Mouse (Mus musculus): ENCODE data around the gene Ces3a.
A peak's percentile ranks its signal among the peaks of the same experiment; 100 is the strongest.
"Not testable (repeated sequence)": the region's sequence is repeated elsewhere in the genome, so short reads cannot be mapped to it uniquely, and the experiment has no call there.

Gene Ces3a

GRCm38 (mm10) chr8:105048371-105048854 is at the start of gene Ces3a:
Gene Ces3a, plus strand, starts transcription at chr8:105048601.
- DNase-seq = no peak

- no peak for DNase-seq
Observed at GRCm38 (mm10) chr8:104999183-104999582, 49.2 kb upstream of the Ces3a start.

- peak; percentile 47 to 64 for DNase-seq
Observed at GRCm38 (mm10) chr8:105000586-105000985, 47.8 kb upstream of the Ces3a start, which contains the start of gene Ces2h. Gene Ces2h, plus strand, starts transcription at chr8:105000853.

- no peak for DNase-seq
Observed at GRCm38 (mm10) chr8:105010000-105010399, 38.4 kb upstream of the Ces3a start.

- DNase-seq = peak; percentile 8 to 12
Observed at GRCm38 (mm10) chr8:105011136-105011535, 37.3 kb upstream of the Ces3a start.

- DNase-seq = no peak
Observed at GRCm38 (mm10) chr8:105014391-105014790, 34.0 kb upstream of the Ces3a start.

- no peak for DNase-seq
Observed at GRCm38 (mm10) chr8:105021954-105022353, 26.4 kb upstream of the Ces3a start.

- peak in 1 of 2 experiments; percentile 17 for DNase-seq
Observed at GRCm38 (mm10) chr8:105023087-105023486, 25.3 kb upstream of the Ces3a start.

GRCm38 (mm10) chr8:105025050-105025449 is 23.4 kb upstream of the Ces3a start:
- peak; percentile 16 to 22 for DNase-seq

GRCm38 (mm10) chr8:105043510-105043909 is 4.9 kb upstream of the Ces3a start:
- no peak for DNase-seq

- no peak for DNase-seq
Observed at GRCm38 (mm10) chr8:105045824-105046401, 2.5 kb upstream of the Ces3a start.

- no peak for DNase-seq
Observed at GRCm38 (mm10) chr8:105056211-105056610, 7.8 kb downstream of the Ces3a start.

GRCm38 (mm10) chr8:105060056-105060455 is 11.7 kb downstream of the Ces3a start:
- no peak for DNase-seq

- peak; percentile 72 to 78 for DNase-seq
Observed at GRCm38 (mm10) chr8:105066761-105067160, 18.4 kb downstream of the Ces3a start.

GRCm38 (mm10) chr8:105067905-105068304 is 19.5 kb downstream of the Ces3a start:
- not testable (repeated sequence) for DNase-seq

- DNase-seq = no peak
Observed at GRCm38 (mm10) chr8:105068971-105069370, 20.6 kb downstream of the Ces3a start.

GRCm38 (mm10) chr8:105076601-105077000 is 28.2 kb downstream of the Ces3a start:
- no peak for DNase-seq

GRCm38 (mm10) chr8:105077071-105077470 is 28.7 kb downstream of the Ces3a start:
- DNase-seq = no peak

- DNase-seq = no peak
Observed at GRCm38 (mm10) chr8:105078591-105078990, 30.2 kb downstream of the Ces3a start.

- no peak for DNase-seq
Observed at GRCm38 (mm10) chr8:105080814-105081336, 32.5 kb downstream of the Ces3a start.

- no peak for DNase-seq
Observed at GRCm38 (mm10) chr8:105083449-105084050, 35.1 kb downstream of the Ces3a start, which contains the start of gene Ces3b. Gene Ces3b, plus strand, starts transcription at chr8:105083753.

GRCm38 (mm10) chr8:105088166-105088565 is 39.8 kb downstream of the Ces3a start:
- not testable (repeated sequence) for DNase-seq

GRCm38 (mm10) chr8:105088581-105088980 is 40.2 kb downstream of the Ces3a start:
- DNase-seq = no peak

- no peak for DNase-seq
Observed at GRCm38 (mm10) chr8:105093992-105094391, 45.6 kb downstream of the Ces3a start.

Measured in kidney, postnatal 4 days (tissue).